Mouse (Mus musculus) thymus, postnatal 14 days (tissue): ENCODE data around the gene Tbc1d24.

ENCODE experiments used
- DNase-seq: peaks from one replicate; pipeline ENCODE4 v3.0.0; 2021

Tbc1d24 gene

DNA sequence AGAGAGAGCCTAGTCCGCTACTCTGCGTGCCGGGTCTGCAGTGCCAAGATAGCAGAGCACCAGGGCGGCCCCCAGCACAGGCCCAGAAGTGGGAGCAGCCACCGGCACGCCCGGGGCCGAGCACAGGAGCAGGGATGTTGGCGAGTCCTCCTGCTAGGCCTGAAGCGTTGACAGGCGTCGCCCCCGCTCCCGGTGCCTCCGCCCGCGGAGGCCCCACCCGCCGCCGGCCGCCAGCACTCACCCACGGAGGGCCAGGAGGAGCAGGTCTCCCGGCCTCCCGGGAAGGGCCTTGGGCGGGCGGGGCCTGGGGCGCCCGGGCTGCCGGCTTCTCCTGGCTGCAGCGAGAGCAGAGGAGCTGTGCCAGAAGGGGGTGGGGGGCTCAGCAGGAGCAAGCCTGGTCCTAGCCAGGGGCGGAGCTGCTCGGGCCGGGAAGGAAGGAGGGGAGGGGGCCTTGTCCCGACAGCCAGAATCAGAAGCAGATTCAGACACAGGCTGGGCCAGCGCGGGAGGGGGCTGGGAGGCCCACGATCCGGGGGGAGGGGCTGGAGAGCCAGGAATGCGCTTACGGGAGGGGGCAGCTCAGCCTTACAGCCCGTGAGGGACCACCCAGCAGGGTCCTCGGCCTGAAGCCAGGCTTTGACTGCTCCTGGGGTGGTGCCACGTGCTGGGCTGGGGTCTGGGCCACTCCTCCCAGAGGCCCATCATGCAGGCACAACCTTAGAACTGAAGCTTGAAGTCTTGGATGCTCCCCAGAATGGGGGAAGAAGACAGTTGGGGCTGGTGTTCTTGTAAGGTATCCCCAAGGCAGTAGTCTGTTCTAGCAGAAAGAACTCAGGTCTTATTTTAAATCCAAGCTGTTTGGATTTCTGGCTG lies 3.9 kb upstream of the Tbc1d24 start, which contains the start of gene Ntn3:
Gene Ntn3, minus strand, starts transcription at position 489 of the 873 bp plus-strand sequence.
- DNase-seq: no peak

GRCm38 (mm10) chr17:24208641-24209042 lies 3.3 kb upstream of the Tbc1d24 start:
- DNase-seq: no peak

DNA sequence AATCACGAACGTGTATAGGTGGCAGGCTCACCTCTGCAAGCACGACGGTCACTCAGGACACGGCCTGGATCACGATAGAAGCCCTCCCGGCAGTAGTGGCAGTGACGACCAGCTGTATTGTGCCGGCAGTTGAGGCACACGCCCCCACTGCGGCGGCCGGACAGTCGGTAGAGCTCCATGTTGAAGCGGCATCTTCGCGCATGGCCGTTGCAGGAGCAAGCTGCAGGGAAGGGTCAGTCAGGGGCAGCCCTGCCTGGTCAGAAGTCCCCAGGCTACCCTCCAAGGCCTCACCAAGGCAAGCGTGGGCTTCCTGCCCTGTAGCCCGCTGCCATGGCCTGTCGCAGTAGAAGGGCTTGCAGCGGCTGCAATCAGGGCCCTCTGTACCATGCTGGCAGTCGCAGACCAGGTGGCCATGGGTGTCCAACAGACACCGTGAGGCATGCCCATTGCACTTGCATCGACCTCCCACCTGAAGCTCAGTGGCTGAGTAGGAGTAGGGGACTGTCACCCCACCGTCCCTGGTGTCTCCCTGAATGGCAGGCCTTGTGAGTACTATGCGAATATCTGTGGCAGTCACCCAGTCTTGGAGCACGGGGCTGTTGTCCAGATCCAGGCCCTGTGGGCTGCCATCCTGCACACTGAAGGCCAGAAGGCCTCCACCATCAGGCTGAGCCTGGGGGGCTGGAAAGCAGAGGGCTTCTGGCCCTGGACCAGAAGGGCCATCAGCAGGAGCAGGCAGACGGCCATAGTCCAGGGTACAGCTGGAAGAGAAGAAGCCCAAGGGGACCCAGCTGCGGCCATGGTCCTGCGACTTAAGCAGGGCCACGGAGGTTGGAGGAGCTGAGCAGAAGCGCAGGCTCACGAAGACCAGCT lies 2.6 kb upstream of the Tbc1d24 start:
- DNase-seq: no peak

DNA sequence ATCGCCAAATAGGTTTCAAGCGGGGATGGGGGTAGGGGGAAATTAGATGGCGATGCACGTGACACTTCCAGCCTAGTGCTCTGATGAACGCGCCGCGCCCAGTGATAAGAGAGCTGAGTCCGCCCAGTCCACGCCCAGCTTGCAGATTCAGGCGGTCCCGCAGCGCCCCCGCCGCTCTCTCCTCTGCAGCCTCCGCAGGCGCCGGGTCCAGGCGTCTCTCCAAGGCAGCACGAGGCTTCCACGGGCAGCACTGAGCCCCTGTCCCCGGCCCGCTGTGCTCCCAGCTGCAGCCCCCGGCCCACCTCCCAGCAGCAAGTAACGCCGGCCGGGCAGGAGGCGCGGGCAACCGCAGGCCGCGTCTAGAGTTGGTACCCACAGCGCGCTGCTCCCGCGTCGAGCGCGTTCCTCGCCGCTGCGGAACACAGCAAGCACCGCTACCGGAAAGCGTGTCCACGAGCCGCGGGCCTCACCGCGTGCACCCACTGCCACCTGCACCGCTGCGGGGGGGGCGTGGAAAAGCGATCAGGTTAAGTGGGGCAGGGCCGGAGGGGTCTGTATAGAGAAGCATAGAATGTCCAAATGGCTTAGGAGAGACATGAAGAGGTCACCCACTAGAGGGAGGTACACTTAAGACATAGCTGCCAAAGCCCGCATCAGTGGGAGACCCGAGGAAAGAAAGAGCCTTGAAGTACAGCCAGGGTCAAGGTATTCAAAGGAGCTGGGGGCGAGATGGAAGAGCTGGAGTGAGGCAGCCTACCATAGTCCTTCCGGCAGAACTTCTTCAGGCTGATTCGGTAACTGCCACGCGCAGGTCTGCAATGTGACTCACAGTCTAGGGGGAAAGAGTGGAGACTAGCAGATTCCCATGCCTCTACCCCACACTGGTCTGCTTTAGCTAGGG lies 1.3 kb upstream of the Tbc1d24 start:
- peak; percentile 39 for DNase-seq

DNA sequence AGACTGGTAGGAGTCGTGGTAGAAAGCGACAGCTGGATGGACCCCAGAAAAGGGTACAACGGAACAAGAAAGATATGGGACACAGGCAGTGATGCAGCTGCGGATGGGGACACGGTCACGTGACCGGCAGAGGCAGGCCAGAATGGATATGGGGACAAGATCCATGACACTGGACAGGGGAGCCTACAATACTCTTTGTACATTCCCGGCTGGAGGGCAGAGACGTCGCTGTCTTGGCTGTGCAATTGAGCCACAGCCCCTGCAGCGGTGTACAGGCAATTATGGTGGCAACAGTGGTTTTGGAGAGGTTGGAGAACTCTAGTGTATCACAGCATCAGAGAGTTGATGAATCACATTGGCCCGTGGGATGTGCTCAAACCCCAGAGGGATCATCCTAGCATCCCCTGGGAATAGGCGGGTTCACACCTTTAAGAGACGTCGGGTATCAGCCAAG lies 573 bp upstream of the Tbc1d24 start:
- DNase-seq: peak; percentile 37

DNA sequence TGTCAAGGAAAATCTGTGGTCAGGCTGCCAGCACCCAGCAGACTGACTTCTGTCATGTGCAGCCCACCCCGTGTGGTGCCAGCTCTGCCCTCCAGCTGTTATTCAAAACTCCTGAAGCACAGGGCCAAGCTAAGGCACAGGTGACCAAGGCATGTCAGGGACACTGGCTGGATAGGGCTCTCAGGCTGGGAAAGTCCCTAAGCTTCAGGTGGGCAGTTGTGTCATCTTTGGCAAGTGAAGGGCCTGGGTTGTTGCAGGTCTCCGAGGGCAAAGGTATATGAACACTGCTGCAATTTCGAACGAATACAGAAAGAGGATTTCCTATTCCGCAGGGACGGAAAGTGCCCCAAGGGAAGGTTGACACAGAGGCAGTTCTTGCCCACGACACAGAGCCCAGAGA lies 516 bp downstream of the Tbc1d24 start:
- DNase-seq: no peak

GRCm38 (mm10) chr17:24203611-24204534 lies 1.5 kb downstream of the Tbc1d24 start:
- DNase-seq: no peak

DNA sequence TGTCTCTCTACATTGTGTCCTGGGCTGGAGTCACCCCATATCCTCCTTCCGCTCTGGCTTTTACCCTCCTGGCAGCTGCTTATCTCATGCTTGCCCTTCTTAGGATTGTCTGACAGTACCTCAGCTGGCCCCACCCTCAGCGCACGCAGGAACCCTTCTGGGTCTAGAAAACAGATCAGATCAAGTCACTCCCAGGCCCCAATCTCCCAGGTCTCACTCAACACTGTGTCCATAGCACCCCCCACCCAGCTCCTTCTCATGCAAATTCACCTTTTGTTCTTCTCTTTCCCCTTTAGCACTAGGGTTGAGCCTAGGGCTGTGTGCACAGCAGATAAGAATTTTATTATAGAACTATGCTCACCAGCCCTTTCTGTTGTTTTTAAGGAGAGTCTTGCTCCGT lies 2.3 kb downstream of the Tbc1d24 start:
- DNase-seq: no peak

- DNase-seq: no peak
These were observed 4.3 kb downstream of the Tbc1d24 start for GRCm38 (mm10) chr17:24201092-24201491.

- DNase-seq: no peak
These were observed 5.6 kb downstream of the Tbc1d24 start for GRCm38 (mm10) chr17:24199741-24200140.

- no peak for DNase-seq
These were observed 6.1 kb downstream of the Tbc1d24 start for GRCm38 (mm10) chr17:24199252-24199651.

DNA sequence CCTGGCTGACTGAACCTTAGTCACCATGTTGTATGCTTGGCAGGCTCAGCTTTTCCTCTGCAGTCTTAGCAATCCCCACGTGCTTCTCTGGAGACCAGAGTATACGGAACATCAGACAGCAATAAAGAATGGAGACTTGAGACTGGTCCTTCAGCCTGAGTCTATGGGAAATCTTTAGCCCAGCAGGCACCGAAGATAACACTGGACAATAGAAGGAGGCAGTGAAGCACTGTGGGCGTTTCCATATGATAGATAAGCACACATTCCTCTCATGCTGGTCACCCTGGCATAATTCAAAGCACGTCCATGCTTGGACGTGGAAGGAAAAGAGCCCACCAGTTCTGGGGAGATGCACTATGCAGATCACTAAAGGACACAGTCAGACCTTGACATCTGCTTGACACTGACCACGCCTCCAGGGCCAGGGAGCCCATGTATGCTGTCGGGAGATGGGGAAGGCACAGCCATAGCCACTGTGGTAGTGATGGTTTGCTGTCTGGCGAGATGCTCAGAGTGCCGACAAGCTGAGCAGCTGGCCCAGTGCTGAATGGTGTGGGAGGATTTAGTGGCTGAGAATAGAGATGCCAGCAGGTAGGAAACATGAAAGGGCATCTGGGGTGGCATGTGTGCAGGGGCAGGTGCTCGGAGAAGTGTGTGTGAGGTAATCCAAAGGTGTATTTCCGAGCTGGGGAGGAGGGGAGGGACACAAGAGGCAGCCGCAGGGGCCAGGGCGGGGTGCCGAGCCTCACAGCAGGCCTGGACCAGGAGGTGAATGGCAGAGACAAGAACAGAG lies 8.1 kb downstream of the Tbc1d24 start:
- no peak for DNase-seq

GRCm38 (mm10) chr17:24195349-24195748 lies 10.0 kb downstream of the Tbc1d24 start:
- DNase-seq: no peak

GRCm38 (mm10) chr17:24193769-24194168 lies 11.6 kb downstream of the Tbc1d24 start:
- no peak for DNase-seq

GRCm38 (mm10) chr17:24193268-24193667 lies 12.1 kb downstream of the Tbc1d24 start:
- no peak for DNase-seq

DNA sequence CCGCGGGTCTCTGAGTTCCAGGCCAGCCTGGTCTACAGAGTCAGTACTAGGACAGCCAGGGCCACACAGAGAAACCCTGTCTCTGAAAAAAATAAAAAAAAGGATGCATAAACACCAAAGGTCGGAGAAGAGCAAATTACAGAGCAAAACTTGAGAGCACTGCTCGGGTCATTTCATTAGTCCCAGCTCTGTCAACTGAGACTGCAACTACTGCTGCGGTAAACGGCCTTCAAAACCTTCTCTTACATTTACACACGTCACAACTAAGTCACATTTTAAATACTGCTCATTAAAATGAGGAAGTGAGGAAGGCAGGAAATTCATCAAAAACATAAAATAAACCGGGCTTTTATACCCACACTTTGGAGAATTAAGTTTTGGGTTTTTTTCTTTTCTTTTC lies 12.5 kb downstream of the Tbc1d24 start:
- DNase-seq: no peak

DNA sequence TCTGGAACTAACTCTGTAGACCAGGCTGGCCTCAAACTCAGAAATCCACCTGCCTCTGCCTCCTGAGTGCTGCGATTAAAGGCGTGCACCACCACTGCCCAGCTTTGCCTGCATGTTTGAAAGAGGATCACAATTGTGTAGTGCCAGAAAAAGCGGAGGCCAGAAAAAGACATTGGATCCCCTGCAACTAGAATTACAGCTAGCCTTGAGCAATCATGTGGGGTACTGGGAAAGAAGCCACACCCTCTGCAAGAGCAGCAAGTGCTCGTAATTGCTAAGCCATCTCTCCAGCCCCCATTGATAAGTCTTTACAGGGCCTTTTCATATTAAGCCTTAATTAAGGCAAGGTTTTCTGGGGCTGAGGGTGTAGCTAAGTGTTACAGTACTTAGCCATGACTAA lies 13.9 kb downstream of the Tbc1d24 start:
- DNase-seq: no peak

DNA sequence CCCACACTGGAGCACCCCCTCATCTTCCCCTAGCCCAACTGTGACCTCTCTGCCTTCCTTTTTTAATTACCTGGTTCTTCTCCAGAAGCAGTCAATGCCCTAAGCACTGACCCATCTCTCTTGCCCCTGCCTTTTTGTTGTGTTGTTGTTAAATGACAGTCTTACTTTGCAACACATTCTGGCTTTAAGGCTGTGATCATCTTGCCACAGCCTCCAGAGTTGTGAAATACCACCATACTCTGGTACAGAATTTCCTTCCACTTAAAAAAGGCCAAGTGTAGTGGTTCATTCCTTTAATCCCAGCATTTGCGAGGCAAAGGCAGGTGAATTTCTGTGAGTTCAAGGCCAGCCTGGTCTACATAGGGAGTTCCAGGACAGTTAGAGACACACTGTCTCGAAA lies 14.4 kb downstream of the Tbc1d24 start:
- DNase-seq: no peak

DNA sequence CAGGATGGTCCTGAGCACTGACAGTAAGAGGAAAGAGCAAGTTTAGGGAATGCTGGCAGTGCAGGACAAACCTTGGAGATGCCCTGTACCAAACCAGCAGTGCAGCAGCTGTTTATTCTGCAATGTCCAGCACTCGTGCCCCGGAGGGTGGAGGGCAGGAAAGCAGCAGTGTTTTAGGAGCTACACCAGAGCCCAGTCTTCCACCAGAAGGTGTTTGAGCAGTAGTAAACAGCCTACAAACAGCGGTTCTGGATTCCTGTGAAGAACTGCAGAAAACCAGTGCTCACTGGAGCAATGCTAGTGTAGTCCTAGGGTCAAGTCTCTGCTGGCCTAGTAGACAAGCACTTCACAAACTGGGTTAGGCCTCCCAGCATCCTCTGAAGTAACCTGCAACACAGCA lies 31.1 kb downstream of the Tbc1d24 start:
- no peak for DNase-seq

DNA sequence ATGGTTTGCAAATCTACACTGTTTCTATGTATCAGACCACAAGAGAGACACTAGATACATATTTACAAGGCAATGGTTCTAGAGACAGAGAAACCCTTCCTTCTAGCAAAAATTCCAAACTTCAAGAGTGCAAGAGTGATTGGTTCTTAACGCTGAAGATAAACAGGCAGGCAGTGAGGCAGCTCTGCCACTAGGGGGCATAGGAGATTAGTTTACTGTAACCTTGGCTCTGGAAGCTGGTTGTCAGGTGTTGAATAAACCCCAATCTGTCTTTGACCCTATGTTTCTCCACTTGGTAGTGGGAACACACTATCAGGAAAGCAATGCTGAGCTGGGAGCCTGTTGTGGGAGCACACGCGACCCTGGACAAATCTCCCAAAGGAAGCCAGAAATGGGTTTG lies 31.9 kb downstream of the Tbc1d24 start:
- DNase-seq: peak; percentile 79

- DNase-seq: no peak
These were observed 33.6 kb downstream of the Tbc1d24 start for GRCm38 (mm10) chr17:24171738-24172137.
